Mouse (Mus musculus) olfactory bulb, adult 2 months (tissue): ENCODE results near the gene Sema3a. TPM values are rescaled to one million over a fixed set of nuclear protein-coding genes. Genes with fewer than 3 reads are reported as not detected.

Experiments
- H3K27ac ChIP-seq: fragments of 200-500 bp; 2 replicates; pipeline ENCODE4 v1.5.1; 2012; ENCODE audit warnings: low read depth, low read length; ENCODE audit not compliant: insufficient read depth
- H3K4me1 ChIP-seq: fragments of 200-500 bp; 2 replicates; pipeline ENCODE4 v1.6.1; 2012; ENCODE audit warnings: low read length; ENCODE audit not compliant: control insufficient read depth, insufficient read depth
- H3K4me3 ChIP-seq: fragments of 200-500 bp; 2 replicates; pipeline ENCODE4 v1.5.1; 2012; ENCODE audit warnings: mild to moderate bottlenecking, low read depth, low read length, moderate library complexity; ENCODE audit not compliant: insufficient read depth
- CTCF ChIP-seq: fragments of 200-500 bp; IDR thresholded peaks from 2 replicates; pipeline ENCODE4 v1.5.1; 2012; ENCODE audit warnings: low read depth, mild to moderate bottlenecking, low read length, moderate library complexity; ENCODE audit not compliant: insufficient read depth
- POLR2A ChIP-seq: fragments of 200-500 bp; IDR thresholded peaks from 2 replicates; pipeline ENCODE4 v1.6.1; 2012; ENCODE audit warnings: mild to moderate bottlenecking, low read depth, low read length, moderate library complexity; ENCODE audit not compliant: insufficient read depth
- WGBS: fragments of 180-500 bp; shearing (Covaris S2); methylation state at CpG from one replicate; pipeline ENCODE4 v1.1.7; 2018; 5-methylcytosine and 5-hydroxymethylcytosine counted together
- polyA plus RNA-seq: library from polyadenylated mRNA; stranded (reverse); fragments of >200 nt; gene quantifications from 2 replicates; pipeline ENCODE4 v1.2.4, GENCODE M21; 2012; ENCODE audit warnings: low replicate concordance; ENCODE audit not compliant: missing spikeins, insufficient read depth, insufficient read length

Sema3a gene
- polyA plus RNA-seq, 1 experiment = not detected

GRCm38 (mm10) chr5:13505839-13506499, 380.8 kb downstream of the Sema3a start:
- no peak overlapping the region for H3K27ac ChIP-seq
- TF ChIP-seq POLR2A = no peak
- no peak for TF ChIP-seq CTCF
- 77% methylated on average over 4 of the region's 4 CpGs for WGBS
- H3K4me3 ChIP-seq = no peak overlapping the region
- no peaks in the 10 kb centered on the region for H3K4me1 ChIP-seq

GRCm38 (mm10) chr5:13509163-13509562, 383.9 kb downstream of the Sema3a start:
- H3K4me1 ChIP-seq = no peaks in the 10 kb centered on the region
- H3K4me3 ChIP-seq = no peak overlapping the region
- 83% methylated on average over 3 of the region's 3 CpGs for WGBS
- TF ChIP-seq POLR2A (no peak), CTCF (no peak)
- no peak overlapping the region for H3K27ac ChIP-seq

GRCm38 (mm10) chr5:13517018-13517417, 391.8 kb downstream of the Sema3a start:
- TF ChIP-seq CTCF (no peak), POLR2A (no peak)
- WGBS = 98% methylated on average over 4 of the region's 4 CpGs
- Histone ChIP-seq H3K4me1 (no peaks in the 10 kb centered on the region), H3K4me3 (no peak overlapping the region), H3K27ac (no peak overlapping the region)

GRCm38 (mm10) chr5:13525597-13525996, 400.4 kb downstream of the Sema3a start:
- H3K27ac ChIP-seq = no peak overlapping the region
- H3K4me1 ChIP-seq = no peaks in the 10 kb centered on the region
- no peak overlapping the region for H3K4me3 ChIP-seq
- TF ChIP-seq CTCF = no peak
- no peak for TF ChIP-seq POLR2A
- 80% methylated on average over 3 of the region's 3 CpGs for WGBS

- H3K27ac ChIP-seq = peak overlapping the region; percentile 40; the same call in 1 of the 2 replicates
- 22% methylated on average over 7 of the region's 7 CpGs for WGBS
- no peaks in the 10 kb centered on the region for H3K4me1 ChIP-seq
- no peak overlapping the region for H3K4me3 ChIP-seq
- no peak for TF ChIP-seq CTCF
- TF ChIP-seq POLR2A = no peak
Measured at GRCm38 (mm10) chr5:13527037-13527464, 401.8 kb downstream of the Sema3a start.

- TF ChIP-seq CTCF (no peak), POLR2A (no peak)
- no peak overlapping the region for H3K27ac ChIP-seq
- no peaks in the 10 kb centered on the region for H3K4me1 ChIP-seq
- 38% methylated on average over 4 of the region's 4 CpGs for WGBS
- no peak overlapping the region for H3K4me3 ChIP-seq
Measured at GRCm38 (mm10) chr5:13529226-13529625, 404.0 kb downstream of the Sema3a start.

GRCm38 (mm10) chr5:13547472-13548209, 422.4 kb downstream of the Sema3a start:
- H3K4me1 ChIP-seq = no peaks in the 10 kb centered on the region
- no peak overlapping the region for H3K27ac ChIP-seq
- no peak overlapping the region for H3K4me3 ChIP-seq
- TF ChIP-seq CTCF = no peak
- TF ChIP-seq POLR2A = no peak
- 59% methylated on average over 2 of the region's 2 CpGs for WGBS

GRCm38 (mm10) chr5:13548210-13548554, 423.0 kb downstream of the Sema3a start:
- Histone ChIP-seq H3K4me1 (no peaks in the 10 kb centered on the region), H3K4me3 (no peak overlapping the region), H3K27ac (no peak overlapping the region)
- WGBS = 59% methylated on average over 1 of the region's 1 CpGs
- TF ChIP-seq POLR2A (no peak), CTCF (no peak)

- Histone ChIP-seq H3K27ac (no peak overlapping the region), H3K4me1 (no peaks in the 10 kb centered on the region), H3K4me3 (no peak overlapping the region)
- 88% methylated on average over 5 of the region's 5 CpGs for WGBS
- TF ChIP-seq POLR2A (no peak), CTCF (no peak)
Measured at GRCm38 (mm10) chr5:13549080-13549479, 423.9 kb downstream of the Sema3a start.

- 94% methylated on average over 1 of the region's 1 CpGs for WGBS
- H3K4me1 ChIP-seq = no peaks in the 10 kb centered on the region
Measured at GRCm38 (mm10) chr5:13550953-13551352, 425.7 kb downstream of the Sema3a start.

More at GRCm38 (mm10) chr5:13550953-13551352, 425.7 kb downstream of the Sema3a start:
- H3K4me3 ChIP-seq = no peak overlapping the region
- no peak overlapping the region for H3K27ac ChIP-seq
- TF ChIP-seq CTCF (no peak), POLR2A (no peak)
